Mouse (Mus musculus): ENCODE measurements around the gene Sulf2. TPM values are rescaled to one million over a fixed set of nuclear protein-coding genes. Genes with fewer than 3 reads are reported as not detected.

Sulf2 gene
- total and polyA plus RNA-seq, 2 experiments from 2014 or later: 54.8 to 86.5 TPM

GRCm38 (mm10) chr2:166031120-166031929, 124.1 kb downstream of the Sulf2 start:
- no peaks in the 10 kb centered on the region for H3K27me3 ChIP-seq (ENCODE audit: control insufficient read depth, insufficient read depth, low read length)
- H3K4me1 ChIP-seq (ENCODE audit: control insufficient read depth, insufficient read depth): peaks cover 34% of the 10 kb centered on the region
- peak overlapping the region; percentile 39 for H3K4me3 ChIP-seq (ENCODE audit: low read depth, low read length)
- TF ChIP-seq CTCF (IDR thresholded peaks at IDR 0.05; ENCODE audit: low read depth) (no peak), EP300 (IDR thresholded peaks at IDR 0.05; ENCODE audit: low read depth) (0 out of 2 replicates have a peak, but pooled peaks have one; percentile 52)
- H3K9me3 ChIP-seq (replicated peaks; ENCODE audit: control insufficient read depth, low read length): no peaks in the 10 kb centered on the region
- DNase-seq (ENCODE audit: low spot score) (peak; percentile 95), ATAC-seq (ENCODE audit: insufficient read depth, low read depth) (peak; percentile 95)
- H3K27ac ChIP-seq (ENCODE audit: low read depth): peak overlapping the region; percentile 88
- 20% methylated on average over 7 of the region's 7 CpGs for WGBS
- 0 out of 2 replicates have a peak overlapping the region, but pooled peaks have one; percentile 4 for H3K9ac ChIP-seq (replicated peaks; ENCODE audit: low read depth, low read length)
- H3K4me2 ChIP-seq (ENCODE audit: low read depth, low read length): peak overlapping the region; percentile 66
- no peaks in the 10 kb centered on the region for H3K36me3 ChIP-seq (replicated peaks; ENCODE audit: control insufficient read depth, insufficient read depth, low read length)

GRCm38 (mm10) chr2:166030256-166030995, 125.0 kb downstream of the Sulf2 start:
- TF ChIP-seq EP300 (IDR thresholded peaks at IDR 0.05; ENCODE audit: low read depth) (no peak), CTCF (IDR thresholded peaks at IDR 0.05; ENCODE audit: low read depth) (no peak)
- peak overlapping the region; percentile 39 for H3K4me3 ChIP-seq (ENCODE audit: low read depth, low read length)
- H3K9me3 ChIP-seq (replicated peaks; ENCODE audit: control insufficient read depth, low read length): no peaks in the 10 kb centered on the region
- H3K36me3 ChIP-seq (replicated peaks; ENCODE audit: control insufficient read depth, insufficient read depth, low read length): no peaks in the 10 kb centered on the region
- DNase-seq (ENCODE audit: low spot score) (peak; percentile 42), ATAC-seq (ENCODE audit: insufficient read depth, low read depth) (no peak)
- peak overlapping the region; percentile 66 for H3K4me2 ChIP-seq (ENCODE audit: low read depth, low read length)
- H3K27ac ChIP-seq (ENCODE audit: low read depth): peak overlapping the region; percentile 88
- H3K4me1 ChIP-seq (ENCODE audit: control insufficient read depth, insufficient read depth): peaks cover 32% of the 10 kb centered on the region
- H3K9ac ChIP-seq (replicated peaks; ENCODE audit: low read depth, low read length): peak overlapping the region; percentile 28
- no peaks in the 10 kb centered on the region for H3K27me3 ChIP-seq (ENCODE audit: control insufficient read depth, insufficient read depth, low read length)
- WGBS: 8% methylated on average over 13 of the region's 13 CpGs

DNA sequence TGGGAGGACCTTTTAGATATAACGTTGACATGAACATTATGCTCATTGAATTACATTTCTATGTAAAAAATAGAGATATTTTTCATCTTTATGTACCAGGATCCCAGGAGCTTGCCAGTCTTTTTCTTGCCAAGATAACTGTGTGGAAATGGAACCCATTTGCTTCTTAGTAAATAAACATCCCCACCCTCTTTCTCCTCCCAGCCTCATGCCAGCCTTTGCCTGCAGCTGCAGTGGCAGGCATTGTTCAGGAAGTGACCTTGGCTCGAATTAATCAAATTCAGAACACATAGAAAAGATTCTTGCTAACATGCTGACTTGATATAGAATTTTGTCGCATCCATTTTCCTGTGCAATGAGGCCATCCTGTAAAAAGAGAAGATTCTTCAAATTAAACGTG, 126.2 kb downstream of the Sulf2 start:
- WGBS: 45% methylated on average over 4 of the region's 4 CpGs
- ATAC-seq (ENCODE audit: insufficient read depth, low read depth) (no peak), DNase-seq (ENCODE audit: low spot score) (no peak)
- Histone ChIP-seq H3K4me2 (ENCODE audit: low read depth, low read length) (no peak overlapping the region), H3K4me3 (ENCODE audit: low read depth, low read length) (no peak overlapping the region), H3K36me3 (replicated peaks; ENCODE audit: control insufficient read depth, insufficient read depth, low read length) (no peaks in the 10 kb centered on the region), H3K9me3 (replicated peaks; ENCODE audit: control insufficient read depth, low read length) (no peaks in the 10 kb centered on the region), H3K27ac (ENCODE audit: low read depth) (no peak overlapping the region), H3K4me1 (ENCODE audit: control insufficient read depth, insufficient read depth) (peaks cover 26% of the 10 kb centered on the region), H3K27me3 (ENCODE audit: control insufficient read depth, insufficient read depth, low read length) (no peaks in the 10 kb centered on the region), H3K9ac (replicated peaks; ENCODE audit: low read depth, low read length) (no peak overlapping the region)
- TF ChIP-seq CTCF (IDR thresholded peaks at IDR 0.05; ENCODE audit: low read depth) (no peak), EP300 (IDR thresholded peaks at IDR 0.05; ENCODE audit: low read depth) (no peak)

GRCm38 (mm10) chr2:166027834-166028233, 127.6 kb downstream of the Sulf2 start:
- Histone ChIP-seq H3K4me2 (ENCODE audit: low read depth, low read length) (no peak overlapping the region), H3K27ac (ENCODE audit: low read depth) (peak overlapping the region; percentile 2; the same call in 1 of the 2 replicates), H3K27me3 (ENCODE audit: control insufficient read depth, insufficient read depth, low read length) (no peaks in the 10 kb centered on the region), H3K36me3 (replicated peaks; ENCODE audit: control insufficient read depth, insufficient read depth, low read length) (no peaks in the 10 kb centered on the region), H3K4me1 (ENCODE audit: control insufficient read depth, insufficient read depth) (peaks cover 27% of the 10 kb centered on the region), H3K9me3 (replicated peaks; ENCODE audit: control insufficient read depth, low read length) (no peaks in the 10 kb centered on the region), H3K9ac (replicated peaks; ENCODE audit: low read depth, low read length) (no peak overlapping the region), H3K4me3 (ENCODE audit: low read depth, low read length) (no peak overlapping the region)
- ATAC-seq (ENCODE audit: insufficient read depth, low read depth): no peak
- 94% methylated on average over 3 of the region's 3 CpGs for WGBS
- TF ChIP-seq EP300 (IDR thresholded peaks at IDR 0.05; ENCODE audit: low read depth) (no peak), CTCF (IDR thresholded peaks at IDR 0.05; ENCODE audit: low read depth) (no peak)
- no peak for DNase-seq (ENCODE audit: low spot score)

DNA sequence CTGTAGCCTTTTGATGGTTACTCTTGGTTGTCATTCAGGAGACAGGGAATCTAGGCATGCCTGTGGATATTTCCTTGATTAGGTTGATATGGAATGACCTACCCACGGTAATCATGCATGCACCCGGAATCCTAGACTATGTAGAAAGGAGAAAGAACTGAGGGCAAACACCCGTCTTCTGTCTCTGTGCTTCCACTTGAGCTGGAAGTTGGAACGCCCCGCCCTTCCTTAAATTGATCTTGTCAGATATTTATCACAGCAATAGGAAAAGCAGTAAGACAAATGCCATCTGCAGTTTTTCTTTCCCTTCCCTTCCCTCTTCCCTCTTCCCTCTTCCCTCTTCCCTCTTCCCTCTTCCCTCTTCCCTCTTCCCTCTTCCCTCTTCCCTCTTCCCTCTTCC, 129.5 kb downstream of the Sulf2 start:
- Histone ChIP-seq H3K27me3 (ENCODE audit: control insufficient read depth, insufficient read depth, low read length) (no peaks in the 10 kb centered on the region), H3K9me3 (replicated peaks; ENCODE audit: control insufficient read depth, low read length) (no peaks in the 10 kb centered on the region), H3K4me2 (ENCODE audit: low read depth, low read length) (no peak overlapping the region), H3K9ac (replicated peaks; ENCODE audit: low read depth, low read length) (no peak overlapping the region), H3K4me1 (ENCODE audit: control insufficient read depth, insufficient read depth) (peaks cover 35% of the 10 kb centered on the region), H3K36me3 (replicated peaks; ENCODE audit: control insufficient read depth, insufficient read depth, low read length) (no peaks in the 10 kb centered on the region), H3K4me3 (ENCODE audit: low read depth, low read length) (no peak overlapping the region), H3K27ac (ENCODE audit: low read depth) (no peak overlapping the region)
- DNase-seq (ENCODE audit: low spot score) (no peak), ATAC-seq (ENCODE audit: insufficient read depth, low read depth) (no peak)
- WGBS: 64% methylated on average over 5 of the region's 5 CpGs
- TF ChIP-seq EP300 (IDR thresholded peaks at IDR 0.05; ENCODE audit: low read depth) (no peak), CTCF (IDR thresholded peaks at IDR 0.05; ENCODE audit: low read depth) (no peak)
